Mouse (Mus musculus) C2C12 (cell line): ENCODE measurements around the gene Rsu1.

Experiments
- CTCF ChIP-seq: IDR thresholded peaks from one replicate; pipeline ENCODE4 v1.5.1; 2011; ENCODE audit not compliant: control insufficient read depth, insufficient read depth, insufficient read length
- FOSL1 ChIP-seq: IDR thresholded peaks from one replicate; pipeline ENCODE4 v1.8.0; 2011; ENCODE audit warnings: mild to moderate bottlenecking, low read length; ENCODE audit not compliant: poor library complexity, insufficient read depth, severe bottlenecking

GRCm38 (mm10) chr2:13084223-13084622, 187.0 kb downstream of the Rsu1 start:
- TF ChIP-seq CTCF (no peak), FOSL1 (no peak)
